Mouse (Mus musculus) kidney, embryonic 15.5 days (tissue): Measurements from ENCODE around the gene Slc25a27. TPM values are rescaled to one million over a fixed set of nuclear protein-coding genes. Genes with fewer than 3 reads are reported as not detected.
A peak's percentile ranks its signal among the peaks of the same experiment; 100 is the strongest.

Experiments used
- ATAC-seq: fragments of 200-750 bp; cut with Nextera tagmentation; replicated peaks from 2 replicates; pipeline ENCODE4 v1.8.0; 2017; ENCODE audit warnings: moderate TSS enrichment; ENCODE audit not compliant: low FRiP score
- H3K27ac ChIP-seq: fragments of 300-500 bp; sonication (generic); 2 replicates; pipeline ENCODE4 v1.5.1; 2015; ENCODE audit warnings: mild to moderate bottlenecking, inconsistent platforms
- H3K27me3 ChIP-seq: fragments of 300-500 bp; sonication (generic); 2 replicates; pipeline ENCODE4 v1.6.1; 2015; ENCODE audit warnings: inconsistent platforms
- H3K36me3 ChIP-seq: fragments of 300-500 bp; sonication (generic); 2 replicates; pipeline ENCODE4 v1.6.1; 2015; ENCODE audit warnings: inconsistent platforms
- H3K4me1 ChIP-seq: fragments of 300-500 bp; sonication (generic); 2 replicates; pipeline ENCODE4 v1.6.1; 2015; ENCODE audit warnings: inconsistent platforms
- H3K4me2 ChIP-seq: fragments of 300-500 bp; sonication (generic); 2 replicates; pipeline ENCODE4 v1.6.1; 2015; ENCODE audit warnings: moderate library complexity, mild to moderate bottlenecking, inconsistent platforms
- H3K4me3 ChIP-seq: fragments of 300-500 bp; sonication (generic); replicated peaks from 2 replicates; pipeline ENCODE4 v1.5.1; 2015; ENCODE audit warnings: mild to moderate bottlenecking, inconsistent platforms
- H3K9ac ChIP-seq: fragments of 300-500 bp; sonication (generic); 2 replicates; pipeline ENCODE4 v1.6.1; 2015; ENCODE audit warnings: mild to moderate bottlenecking, inconsistent platforms
- H3K9me3 ChIP-seq: fragments of 300-500 bp; sonication (generic); replicated peaks from 2 replicates; pipeline ENCODE4 v1.6.1; 2016; ENCODE audit warnings: inconsistent platforms
- WGBS: fragments of 180-500 bp; shearing (Covaris S2); methylation state at CpG from one replicate; pipeline ENCODE4 v1.1.7; 2015; ENCODE audit warnings: mixed read lengths; 5-methylcytosine and 5-hydroxymethylcytosine counted together
- polyA plus RNA-seq: library from polyadenylated mRNA; unstranded; fragments of >200 nt; fragmentation: Nextera tagmentation; extraction: Ambion mirVana; gene quantifications from 2 replicates; pipeline ENCODE4 v1.2.1, GENCODE M21; 2015

Slc25a27 gene
- polyA plus RNA-seq, 1 experiment from 2014 or later, result 22.6 TPM

DNA sequence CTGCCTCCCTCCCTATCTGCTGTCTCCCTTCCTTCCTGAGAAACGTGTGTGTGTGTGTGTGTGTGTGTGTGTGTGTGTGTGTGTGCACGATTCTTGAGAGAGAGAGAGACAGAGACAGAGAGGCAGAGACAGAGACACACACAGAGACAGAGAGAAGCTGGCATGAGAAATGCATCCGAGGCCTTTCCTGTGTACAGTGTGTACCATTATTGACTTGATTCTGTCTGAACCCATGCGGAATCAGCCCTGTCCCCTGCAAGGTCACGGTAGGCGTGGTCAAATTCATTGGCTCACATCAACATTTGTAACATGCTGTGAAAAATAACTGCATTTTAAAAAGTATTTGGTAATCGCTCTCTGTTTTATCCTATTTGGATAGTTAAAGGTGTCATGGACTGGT, 17.1 kb upstream of the Slc25a27 start:
- H3K9ac ChIP-seq, result no peak overlapping the region
- ATAC-seq, result no peak
- no peak overlapping the region for H3K27ac ChIP-seq
- WGBS, result 89% methylated on average over 6 of the region's 7 CpGs
- H3K27me3 ChIP-seq, result no peaks in the 10 kb centered on the region
- H3K36me3 ChIP-seq, result peaks cover 26% of the 10 kb centered on the region
- no peaks in the 10 kb centered on the region for H3K9me3 ChIP-seq
- no peak overlapping the region for H3K4me3 ChIP-seq
- H3K4me2 ChIP-seq, result no peak overlapping the region
- H3K4me1 ChIP-seq, result no peaks in the 10 kb centered on the region

DNA sequence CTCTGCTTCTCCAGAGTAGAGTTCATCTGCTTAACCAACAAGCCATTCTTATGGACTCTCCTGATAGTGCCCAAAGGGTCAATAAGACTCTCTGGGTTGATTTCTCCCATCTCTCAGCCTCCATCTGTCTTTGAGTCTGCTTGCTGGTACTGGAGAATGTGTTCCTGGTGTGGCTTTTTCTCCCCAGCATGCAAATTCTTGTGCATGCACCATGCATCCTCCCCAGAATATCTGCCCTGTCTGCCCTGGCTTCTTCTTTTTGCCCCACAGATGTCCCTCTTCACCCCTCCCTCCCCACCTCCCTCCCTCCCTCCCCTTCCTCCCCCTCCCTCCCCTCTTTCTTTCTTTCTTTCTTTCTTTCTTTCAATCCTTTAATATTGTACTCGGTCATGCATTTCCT, 10.3 kb upstream of the Slc25a27 start:
- Histone ChIP-seq H3K9ac (no peak overlapping the region), H3K4me2 (no peak overlapping the region), H3K4me1 (peaks cover 8% of the 10 kb centered on the region; the same call in 1 of the 2 replicates), H3K4me3 (no peak overlapping the region), H3K9me3 (no peaks in the 10 kb centered on the region), H3K36me3 (0 out of 2 replicates have a peak, but pooled peaks cover 7% of the 10 kb centered on the region), H3K27ac (no peak overlapping the region), H3K27me3 (no peaks in the 10 kb centered on the region)
- no peak for ATAC-seq
- WGBS, result 33% methylated on average over 1 of the region's 1 CpGs

DNA sequence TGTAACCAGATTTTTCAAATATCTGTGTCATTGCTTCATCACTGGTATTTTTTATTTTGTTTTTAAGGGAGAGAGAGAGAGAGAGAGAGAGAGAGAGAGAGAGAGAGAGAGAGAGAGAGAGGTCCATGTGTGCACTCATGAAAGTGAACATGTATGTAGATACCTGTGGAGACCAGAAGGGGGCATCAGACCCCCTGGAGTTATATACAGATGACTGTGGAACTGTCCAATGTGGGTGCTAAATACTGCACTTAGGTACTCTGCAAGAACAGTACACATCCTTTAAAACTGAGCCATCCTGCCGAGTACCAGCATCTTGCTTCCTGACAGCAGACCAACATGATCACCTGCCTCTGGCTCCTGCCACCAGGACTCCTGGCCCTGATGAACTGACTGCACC, 9.2 kb upstream of the Slc25a27 start:
- Histone ChIP-seq H3K4me1 (peaks cover 8% of the 10 kb centered on the region; the same call in 1 of the 2 replicates), H3K9me3 (no peaks in the 10 kb centered on the region), H3K27ac (no peak overlapping the region), H3K36me3 (0 out of 2 replicates have a peak, but pooled peaks cover 4% of the 10 kb centered on the region), H3K27me3 (no peaks in the 10 kb centered on the region), H3K4me3 (no peak overlapping the region), H3K4me2 (no peak overlapping the region), H3K9ac (no peak overlapping the region)
- WGBS, result 90% methylated on average over 1 of the region's 1 CpGs
- ATAC-seq, result no peak

DNA sequence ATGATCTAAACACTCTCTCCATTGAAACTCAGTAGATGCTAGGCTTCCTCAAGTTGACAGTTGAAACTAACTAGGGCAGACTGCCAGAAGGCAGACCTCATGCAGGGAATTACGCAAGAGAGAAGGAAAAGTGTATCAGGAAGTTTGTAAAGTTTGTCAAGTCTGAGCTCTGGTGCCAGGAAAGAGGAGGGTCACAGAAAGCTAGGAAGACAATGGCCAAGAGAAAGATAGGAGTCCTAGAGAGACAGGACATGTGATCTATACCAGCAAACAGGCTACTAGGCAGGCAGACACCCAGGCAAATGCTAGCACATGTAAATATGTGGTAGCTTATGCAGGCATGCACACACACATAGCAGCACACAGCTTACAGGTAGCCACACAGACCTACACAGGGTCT, 8.2 kb upstream of the Slc25a27 start:
- Histone ChIP-seq H3K4me1 (peaks cover 8% of the 10 kb centered on the region; the same call in 1 of the 2 replicates), H3K4me3 (no peak overlapping the region), H3K9me3 (no peaks in the 10 kb centered on the region), H3K4me2 (no peak overlapping the region), H3K27me3 (no peaks in the 10 kb centered on the region), H3K36me3 (no peaks in the 10 kb centered on the region), H3K27ac (no peak overlapping the region), H3K9ac (no peak overlapping the region)
- WGBS, result 52% methylated on average over 1 of the region's 1 CpGs
- no peak for ATAC-seq

DNA sequence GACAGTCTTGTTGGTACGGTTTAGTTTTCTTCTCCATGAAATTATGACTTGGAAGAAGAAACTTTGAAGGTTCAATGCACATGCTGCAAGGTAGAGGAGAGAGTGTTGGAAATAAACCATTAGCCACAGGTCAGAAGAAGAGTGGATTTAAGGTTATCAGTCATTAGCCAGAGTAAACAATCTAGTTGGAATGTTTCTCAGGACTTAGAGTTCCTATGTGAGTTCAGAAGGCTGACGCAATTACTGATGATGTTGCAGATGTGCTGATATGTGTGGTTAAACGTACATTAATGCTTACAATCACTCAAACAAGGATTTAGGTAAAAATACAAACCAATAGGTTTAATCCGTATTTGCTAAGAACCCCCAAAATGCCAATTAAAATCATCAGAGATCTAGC, 4.9 kb upstream of the Slc25a27 start:
- H3K4me3 ChIP-seq, result no peak overlapping the region
- H3K27ac ChIP-seq, result no peak overlapping the region
- ATAC-seq, result no peak
- 83% methylated on average over 4 of the region's 4 CpGs for WGBS
- no peak overlapping the region for H3K4me2 ChIP-seq
- peaks cover 15% of the 10 kb centered on the region for H3K4me1 ChIP-seq
- no peaks in the 10 kb centered on the region for H3K27me3 ChIP-seq
- no peak overlapping the region for H3K9ac ChIP-seq
- H3K36me3 ChIP-seq, result no peaks in the 10 kb centered on the region
- no peaks in the 10 kb centered on the region for H3K9me3 ChIP-seq

DNA sequence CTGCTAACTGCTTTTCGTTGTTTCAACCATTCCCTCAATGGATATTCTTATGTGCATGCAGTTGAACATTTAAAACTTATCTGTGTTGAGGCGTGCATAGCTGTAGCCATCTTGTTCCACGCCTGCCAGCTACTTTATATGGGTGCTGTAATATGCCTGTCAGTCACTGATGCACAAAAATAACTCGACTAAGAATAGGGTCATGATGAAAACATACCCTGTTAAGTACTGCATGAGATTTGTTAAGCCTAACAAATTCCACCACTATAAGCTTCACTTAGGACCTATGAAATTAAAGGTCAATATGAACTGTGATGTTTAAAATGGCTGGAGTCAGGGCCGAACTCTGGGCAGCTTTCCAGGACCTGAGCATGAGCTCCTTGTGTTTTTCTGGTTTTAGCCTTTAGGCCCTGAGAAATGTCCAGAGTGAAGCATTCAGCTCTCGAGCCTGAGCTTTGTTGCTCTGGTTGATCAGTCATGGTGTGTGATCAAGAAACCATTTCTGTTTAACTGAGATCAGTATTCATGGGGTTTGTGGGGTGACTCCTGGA, 2.2 kb upstream of the Slc25a27 start:
- peaks cover 22% of the 10 kb centered on the region for H3K4me1 ChIP-seq
- H3K4me3 ChIP-seq, result no peak overlapping the region
- H3K9me3 ChIP-seq, result no peaks in the 10 kb centered on the region
- peak overlapping the region; percentile 27; the same call in 1 of the 2 replicates for H3K4me2 ChIP-seq
- no peaks in the 10 kb centered on the region for H3K27me3 ChIP-seq
- ATAC-seq, result no peak
- no peaks in the 10 kb centered on the region for H3K36me3 ChIP-seq
- H3K9ac ChIP-seq, result no peak overlapping the region
- H3K27ac ChIP-seq, result no peak overlapping the region
- 65% methylated on average over 6 of the region's 6 CpGs for WGBS

DNA sequence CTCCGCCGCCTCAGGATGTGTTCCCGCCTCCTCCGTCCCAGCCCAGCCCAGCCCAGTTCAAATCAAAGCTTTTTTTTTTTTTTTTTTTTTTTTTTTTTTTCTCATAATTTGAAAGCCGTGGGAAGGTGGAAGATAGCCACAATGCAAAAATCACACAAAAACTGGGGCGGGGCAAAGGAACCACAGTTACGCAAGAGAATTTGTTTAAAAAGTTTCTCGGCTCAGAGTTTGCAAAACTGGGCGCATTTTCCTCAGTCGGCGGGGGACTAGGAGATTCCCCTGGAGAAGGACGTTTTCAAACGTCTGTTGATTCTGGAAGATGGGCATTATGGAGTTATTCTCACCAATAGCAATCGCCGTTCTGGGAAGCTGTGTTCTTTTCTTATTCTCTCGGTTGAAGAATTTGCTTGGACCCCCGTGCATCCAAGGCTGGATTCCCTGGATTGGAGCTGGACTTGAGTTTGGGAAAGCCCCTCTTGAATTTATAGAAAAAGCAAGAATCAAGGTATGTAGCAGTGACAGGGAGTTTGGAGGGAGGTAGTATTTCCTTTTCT, 353 bp upstream of the Slc25a27 start, which contains the start of gene Cyp39a1:
Gene Cyp39a1, plus strand, starts transcription at position 136 of the 554 bp plus-strand sequence.
- WGBS, result under 1% methylated on average over 17 of the region's 17 CpGs
- Histone ChIP-seq H3K4me2 (peak within 1 kb of the TSS; percentile 83), H3K9me3 (no peaks in the 10 kb centered on the region), H3K9ac (peak within 1 kb of the TSS; percentile 63), H3K4me1 (peaks cover 22% of the 10 kb centered on the region), H3K27me3 (no peaks in the 10 kb centered on the region), H3K4me3 (peak within 1 kb of the TSS; percentile 60), H3K27ac (peak within 1 kb of the TSS; percentile 49; the same call in 1 of the 2 replicates), H3K36me3 (no peaks in the 10 kb centered on the region)
- no peak; the same call in 1 of the 2 replicates for ATAC-seq

DNA sequence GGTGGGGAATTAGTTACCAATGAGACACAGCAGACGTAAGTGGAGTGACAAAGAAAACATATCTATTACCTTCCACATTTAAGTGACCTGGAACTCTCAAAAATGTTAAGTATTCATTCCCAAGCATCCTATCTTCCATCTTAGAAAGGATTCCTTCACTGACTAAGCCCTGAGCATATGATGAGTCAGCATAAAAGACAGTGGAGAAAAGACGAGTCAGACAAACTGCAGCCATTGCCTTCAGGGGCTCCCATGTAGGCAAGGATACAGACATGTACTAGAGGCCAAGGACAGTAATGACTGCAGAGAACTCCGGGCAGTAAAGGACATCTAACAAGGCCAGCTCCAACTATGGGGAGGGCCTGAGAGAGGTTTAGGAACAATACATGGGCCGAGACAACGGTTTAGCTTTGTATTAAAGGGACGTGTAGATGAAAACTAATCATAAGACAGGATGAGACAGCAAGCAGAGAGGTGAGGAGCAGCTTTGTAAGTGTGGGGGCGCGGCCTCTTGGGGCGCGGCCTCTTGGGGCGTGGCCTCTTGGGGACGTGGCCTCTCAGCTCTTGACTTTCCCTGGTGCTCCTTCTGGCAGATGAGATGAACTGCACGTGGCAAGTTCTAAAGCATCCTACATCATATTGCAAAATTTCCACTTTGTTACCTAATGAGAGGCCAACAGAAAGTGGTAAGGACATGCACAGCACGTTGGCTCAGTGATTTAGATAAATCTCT, 15.5 kb downstream of the Slc25a27 start:
- Histone ChIP-seq H3K4me3 (no peak overlapping the region), H3K27ac (no peak overlapping the region), H3K9ac (no peak overlapping the region), H3K27me3 (no peaks in the 10 kb centered on the region), H3K4me1 (no peaks in the 10 kb centered on the region; the same call in 1 of the 2 replicates), H3K36me3 (peaks cover 7% of the 10 kb centered on the region; the same call in 1 of the 2 replicates), H3K9me3 (no peaks in the 10 kb centered on the region), H3K4me2 (no peak overlapping the region)
- ATAC-seq, result no peak
- WGBS, result 69% methylated on average over 14 of the region's 14 CpGs

DNA sequence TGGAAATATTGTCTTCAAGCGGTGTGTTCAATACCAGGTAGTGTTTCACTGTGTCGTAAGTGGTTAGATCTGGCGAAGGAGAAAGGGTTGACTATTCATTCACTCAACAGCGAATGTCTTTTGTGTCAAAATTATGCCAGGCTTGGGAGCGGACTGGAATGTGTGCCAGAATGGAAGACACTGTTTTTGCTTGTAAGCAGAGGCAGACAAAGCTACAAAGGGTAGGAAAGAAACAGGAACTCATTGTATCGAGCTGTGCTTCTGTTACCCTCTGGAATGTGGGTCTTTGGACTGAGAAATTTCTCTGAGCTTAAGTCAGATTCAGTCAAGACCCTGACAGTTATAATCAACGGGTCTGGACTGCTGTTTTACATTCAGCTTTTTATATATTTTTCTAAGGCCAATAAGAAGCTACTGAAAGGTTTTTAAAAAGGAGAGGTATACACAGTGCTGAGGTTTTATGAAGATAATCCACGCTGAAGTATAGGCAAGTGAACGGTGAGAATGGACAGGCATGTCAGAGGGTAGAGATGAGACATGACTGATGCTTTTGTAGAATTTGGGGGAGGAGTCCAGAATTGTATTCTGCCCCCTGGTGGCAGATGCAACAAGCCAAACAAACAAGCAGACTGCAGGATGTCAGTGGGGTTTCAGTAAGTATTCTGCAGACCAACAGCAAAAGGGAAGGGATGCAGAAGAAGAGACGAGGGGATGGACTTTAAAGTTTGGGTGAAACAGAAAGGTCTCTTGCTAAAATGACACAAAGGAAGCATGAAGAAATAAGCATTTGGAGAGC, 17.2 kb downstream of the Slc25a27 start:
- no peak overlapping the region for H3K4me3 ChIP-seq
- H3K36me3 ChIP-seq, result peaks cover 7% of the 10 kb centered on the region
- no peak overlapping the region for H3K9ac ChIP-seq
- ATAC-seq, result no peak
- no peak overlapping the region for H3K4me2 ChIP-seq
- no peak overlapping the region for H3K27ac ChIP-seq
- no peaks in the 10 kb centered on the region; the same call in 1 of the 2 replicates for H3K4me1 ChIP-seq
- H3K27me3 ChIP-seq, result no peaks in the 10 kb centered on the region
- WGBS, result 89% methylated on average over 10 of the region's 10 CpGs
- H3K9me3 ChIP-seq, result no peaks in the 10 kb centered on the region

DNA sequence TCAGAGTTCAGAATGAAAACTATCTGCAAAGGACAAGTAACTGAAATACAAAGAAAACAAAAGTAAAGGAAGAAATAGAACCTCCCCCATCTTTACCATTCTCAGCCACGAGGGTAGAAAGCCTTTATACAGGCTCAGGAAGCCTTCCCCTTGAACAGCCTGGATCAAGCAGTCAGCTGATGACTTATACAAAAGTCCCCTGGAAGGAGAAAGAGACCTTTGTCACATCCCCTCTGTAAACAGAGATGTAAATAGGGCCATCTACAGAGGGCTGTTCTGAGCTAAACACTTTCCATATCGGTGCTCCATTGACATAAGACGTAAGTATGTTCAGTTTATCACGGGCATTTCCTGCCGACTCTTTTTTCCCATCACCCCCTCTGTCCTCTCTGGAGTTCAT, 20.1 kb downstream of the Slc25a27 start:
- Histone ChIP-seq H3K27me3 (no peaks in the 10 kb centered on the region), H3K36me3 (peaks cover 10% of the 10 kb centered on the region), H3K4me1 (no peaks in the 10 kb centered on the region; the same call in 1 of the 2 replicates), H3K27ac (no peak overlapping the region), H3K4me3 (no peak overlapping the region), H3K4me2 (no peak overlapping the region), H3K9ac (no peak overlapping the region), H3K9me3 (no peaks in the 10 kb centered on the region)
- ATAC-seq, result no peak
- WGBS, result 64% methylated on average over 5 of the region's 5 CpGs

DNA sequence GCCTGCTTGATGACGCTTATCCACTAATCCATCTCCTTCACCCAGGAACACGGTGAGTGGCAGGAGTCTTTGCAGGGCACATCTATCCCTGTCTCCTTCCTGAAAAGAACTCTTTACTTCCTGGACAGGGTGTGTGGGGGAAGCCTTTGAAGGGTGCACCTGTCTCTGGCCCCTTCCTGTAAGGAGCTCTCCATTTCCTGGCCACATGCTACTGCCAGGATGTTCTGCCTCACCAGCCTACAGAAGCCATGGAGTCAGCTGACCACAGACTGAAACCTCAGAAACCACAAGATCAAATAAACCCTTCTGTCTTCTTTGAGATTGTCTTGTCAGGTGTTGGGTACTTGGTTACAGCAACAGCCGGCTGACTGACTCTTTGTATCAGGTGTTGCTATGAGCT, 21.9 kb downstream of the Slc25a27 start:
- WGBS, result 87% methylated on average over 3 of the region's 3 CpGs
- no peak overlapping the region for H3K27ac ChIP-seq

More for the DNA sequence above, 21.9 kb downstream of the Slc25a27 start:
- Histone ChIP-seq H3K27me3 (no peaks in the 10 kb centered on the region), H3K9me3 (no peaks in the 10 kb centered on the region), H3K9ac (no peak overlapping the region), H3K4me3 (no peak overlapping the region), H3K36me3 (peaks cover 6% of the 10 kb centered on the region), H3K4me2 (no peak overlapping the region), H3K4me1 (no peaks in the 10 kb centered on the region; the same call in 1 of the 2 replicates)
- no peak for ATAC-seq
